Mouse (Mus musculus) small intestine, adult 2 months (tissue): Measurements from ENCODE around the gene Mlf2.

Experiments
- CTCF ChIP-seq: fragments of 200-500 bp; IDR thresholded peaks from 2 replicates; pipeline ENCODE4 v1.5.1; 2012; ENCODE audit warnings: low read depth, mild to moderate bottlenecking, control low read depth, inconsistent platforms, low read length, moderate library complexity, mixed read lengths; ENCODE audit not compliant: insufficient replicate concordance, insufficient read length; ENCODE audit errors: extremely low read depth
- POLR2A ChIP-seq: fragments of 200-500 bp; IDR thresholded peaks from 2 replicates; pipeline ENCODE4 v1.6.1; 2012; ENCODE audit warnings: low read depth, mild to moderate bottlenecking, control low read depth, inconsistent platforms, low read length, moderate library complexity

- TF ChIP-seq CTCF (no peak), POLR2A (no peak)
Measured at GRCm38 (mm10) chr6:124910032-124910431, 21.2 kb upstream of the Mlf2 start.
